Mouse (Mus musculus): ENCODE measurements around the gene Mum1l1.

- no peak for TF ChIP-seq CTCF (IDR thresholded peaks at IDR 0.05; ENCODE audit: extremely low read depth, insufficient read length, insufficient replicate concordance, low read depth, low read length)
- no peak for TF ChIP-seq POLR2A (IDR thresholded peaks at IDR 0.05; ENCODE audit: low read depth, low read length)
Measured at GRCm38 (mm10) chrX:139216409-139216808, 6.6 kb downstream of the Mum1l1 start.
